Mouse (Mus musculus) hindbrain, embryonic 14.5 days (tissue): ENCODE measurements at regions not wholly inside any gene's neighbourhood (a gene's known extent, or its start where the extent isn't known, plus 50 kb on each side); places are given as distances from the start of the nearest gene placed in this dataset.
A peak's percentile ranks its signal among the peaks of the same experiment; 100 is the strongest.

Source experiments
- ATAC-seq: fragments of 200-750 bp; cut with Nextera tagmentation; 2 replicates; pipeline ENCODE4 v1.8.0; 2017; ENCODE audit warnings: moderate number of reproducible peaks, mild to moderate bottlenecking, moderate TSS enrichment, moderate library complexity; ENCODE audit not compliant: low FRiP score
- DNase-seq: peaks from one replicate; pipeline ENCODE4 v3.0.0-alpha.2; 2015; ENCODE audit warnings: low spot score
- H3K27ac ChIP-seq: fragments of 300-500 bp; sonication (generic); 2 replicates; pipeline ENCODE4 v1.5.1; 2014; ENCODE audit warnings: mild to moderate bottlenecking, moderate library complexity
- H3K27me3 ChIP-seq: fragments of 300-500 bp; sonication (generic); 2 replicates; pipeline ENCODE4 v1.6.1; 2014; ENCODE audit warnings: mild to moderate bottlenecking, low read length, mixed read lengths; ENCODE audit not compliant: control insufficient read depth, insufficient read depth
- H3K36me3 ChIP-seq: fragments of 300-500 bp; sonication (generic); replicated peaks from 2 replicates; pipeline ENCODE4 v1.6.1; 2014; ENCODE audit not compliant: control insufficient read depth, insufficient read depth
- H3K4me1 ChIP-seq: fragments of 300-500 bp; sonication (generic); replicated peaks from 2 replicates; pipeline ENCODE4 v1.6.1; 2014; ENCODE audit warnings: antibody characterized with exemption, low read length, mixed read lengths; ENCODE audit not compliant: control insufficient read depth, insufficient read depth
- H3K4me2 ChIP-seq: fragments of 300-500 bp; sonication (generic); replicated peaks from 2 replicates; pipeline ENCODE4 v1.6.1; 2014; ENCODE audit warnings: mild to moderate bottlenecking, moderate library complexity
- H3K4me3 ChIP-seq: fragments of 300-500 bp; sonication (generic); replicated peaks from 2 replicates; pipeline ENCODE4 v1.5.1; 2014; ENCODE audit warnings: mild to moderate bottlenecking, low read length
- H3K9ac ChIP-seq: fragments of 300-500 bp; sonication (generic); 2 replicates; pipeline ENCODE4 v1.6.1; 2014
- H3K9me3 ChIP-seq: fragments of 300-500 bp; sonication (generic); 2 replicates; pipeline ENCODE4 v1.6.1; 2016; ENCODE audit warnings: low read length; ENCODE audit not compliant: control insufficient read depth
- WGBS: fragments of 180-500 bp; shearing (Covaris S2); extraction: QIAGEN DNeasy Blood & Tissue Kit; methylation state at CpG from one replicate; pipeline ENCODE4 v1.1.7; 2014; 5-methylcytosine and 5-hydroxymethylcytosine counted together

DNA sequence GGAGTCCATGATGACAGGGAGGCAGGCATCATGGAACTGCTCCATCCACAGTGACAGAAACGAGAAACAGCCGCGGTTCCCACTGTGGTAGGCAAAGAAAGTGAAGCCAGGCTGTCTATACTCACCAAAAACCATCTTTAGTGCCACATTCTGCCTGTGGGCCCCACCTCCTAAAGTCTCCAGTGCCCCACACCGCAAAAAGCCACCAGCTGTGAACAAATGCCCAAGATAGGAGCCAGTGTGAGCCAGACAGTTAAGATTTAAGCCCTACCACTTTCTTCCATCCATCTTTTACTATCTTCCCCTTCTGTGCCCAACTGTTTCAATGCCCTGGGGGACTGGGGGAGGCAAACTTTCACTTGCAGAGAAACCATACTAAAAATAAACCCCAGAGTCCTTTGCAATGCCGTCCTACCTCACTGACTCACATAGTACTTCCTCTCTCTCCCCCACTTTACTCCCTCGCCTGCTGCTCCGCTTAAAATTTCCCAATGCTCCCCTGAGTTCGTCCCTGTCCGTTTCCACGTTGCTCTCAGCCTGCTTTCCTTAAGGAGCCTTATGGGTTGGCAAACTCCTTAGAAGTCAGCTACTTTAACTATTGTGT lies 85.7 kb upstream of the Xcl1 start:
- 83% methylated on average over 10 of the region's 10 CpGs for WGBS
- H3K9me3 ChIP-seq = no peaks in the 10 kb centered on the region
- no peak overlapping the region for H3K4me2 ChIP-seq
- H3K4me3 ChIP-seq = no peak overlapping the region
- ATAC-seq (no peak), DNase-seq (no peak)
- H3K4me1 ChIP-seq = peaks cover 7% of the 10 kb centered on the region
- H3K9ac ChIP-seq = no peak overlapping the region
- H3K36me3 ChIP-seq = no peaks in the 10 kb centered on the region
- H3K27me3 ChIP-seq = no peaks in the 10 kb centered on the region
- H3K27ac ChIP-seq = no peak overlapping the region

GRCm38 (mm10) chr1:165018692-165019309 lies 83.5 kb upstream of the Xcl1 start:
- Histone ChIP-seq H3K9me3 (no peaks in the 10 kb centered on the region), H3K27ac (peak overlapping the region; percentile 63), H3K4me3 (peak overlapping the region; percentile 31), H3K36me3 (no peaks in the 10 kb centered on the region), H3K4me1 (peaks cover 7% of the 10 kb centered on the region), H3K27me3 (no peaks in the 10 kb centered on the region), H3K4me2 (peak overlapping the region; percentile 51), H3K9ac (peak overlapping the region; percentile 28; the same call in 1 of the 2 replicates)
- ATAC-seq (peak; percentile 96), DNase-seq (peak; percentile 82)
- 16% methylated on average over 16 of the region's 16 CpGs for WGBS

- no peaks in the 10 kb centered on the region for H3K9me3 ChIP-seq
- 82% methylated on average over 4 of the region's 4 CpGs for WGBS
- peak overlapping the region; percentile 51 for H3K4me2 ChIP-seq
- no peaks in the 10 kb centered on the region for H3K27me3 ChIP-seq
- no peaks in the 10 kb centered on the region for H3K36me3 ChIP-seq
- DNase-seq (no peak), ATAC-seq (peak; percentile 22; the same call in 1 of the 2 replicates)
- peaks cover 7% of the 10 kb centered on the region for H3K4me1 ChIP-seq
- H3K4me3 ChIP-seq = no peak overlapping the region
- peak overlapping the region; percentile 33 for H3K27ac ChIP-seq
- no peak overlapping the region for H3K9ac ChIP-seq
Measured at GRCm38 (mm10) chr1:165018236-165018635, 82.9 kb upstream of the Xcl1 start.

GRCm38 (mm10) chr1:165017793-165018192 lies 82.5 kb upstream of the Xcl1 start:
- 25% methylated on average over 6 of the region's 6 CpGs for WGBS
- Histone ChIP-seq H3K27ac (peak overlapping the region; percentile 33), H3K4me3 (no peak overlapping the region), H3K36me3 (no peaks in the 10 kb centered on the region), H3K4me1 (peaks cover 7% of the 10 kb centered on the region), H3K27me3 (no peaks in the 10 kb centered on the region), H3K4me2 (no peak overlapping the region), H3K9me3 (no peaks in the 10 kb centered on the region), H3K9ac (no peak overlapping the region)
- peak; percentile 52 for DNase-seq
- 0 out of 2 replicates have a peak, but pooled peaks have one; percentile 24 for ATAC-seq

DNA sequence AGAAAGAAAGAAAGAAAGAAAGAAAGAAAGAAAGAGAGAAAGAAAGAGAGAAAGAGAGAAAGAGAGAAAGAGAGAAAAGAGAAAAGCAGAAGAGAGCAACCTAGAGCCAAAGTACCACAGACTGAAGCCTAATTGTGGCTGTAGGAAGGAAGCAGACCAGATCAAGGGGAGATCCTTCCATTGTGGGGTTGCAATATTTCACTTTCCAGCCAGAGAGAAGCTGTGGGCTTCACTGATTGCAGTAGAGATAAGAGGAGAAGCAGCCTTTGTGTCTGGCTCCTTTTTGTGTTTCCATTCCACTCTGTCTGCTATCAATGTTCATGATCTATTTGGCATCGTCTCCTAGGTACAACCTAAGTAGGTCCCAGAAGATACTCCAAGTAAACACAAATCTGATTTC lies 79.0 kb upstream of the Xcl1 start:
- H3K4me1 ChIP-seq = peaks cover 7% of the 10 kb centered on the region
- no peak overlapping the region for H3K4me2 ChIP-seq
- no peak overlapping the region for H3K27ac ChIP-seq
- ATAC-seq = no peak
- DNase-seq = no peak
- no peaks in the 10 kb centered on the region for H3K9me3 ChIP-seq
- H3K27me3 ChIP-seq = no peaks in the 10 kb centered on the region
- no peak overlapping the region for H3K4me3 ChIP-seq
- H3K9ac ChIP-seq = no peak overlapping the region
- 76% methylated on average over 1 of the region's 1 CpGs for WGBS
- H3K36me3 ChIP-seq = no peaks in the 10 kb centered on the region

- ATAC-seq = no peak
- H3K27ac ChIP-seq = no peak overlapping the region
- WGBS = 90% methylated on average over 2 of the region's 2 CpGs
Measured at GRCm38 (mm10) chr1:165013428-165013827, 78.1 kb upstream of the Xcl1 start.

GRCm38 (mm10) chr1:165012376-165012775 lies 77.0 kb upstream of the Xcl1 start:
- H3K36me3 ChIP-seq = no peaks in the 10 kb centered on the region
- no peak overlapping the region for H3K4me2 ChIP-seq
- no peaks in the 10 kb centered on the region for H3K9me3 ChIP-seq
- no peak overlapping the region for H3K27ac ChIP-seq
- DNase-seq = no peak
- no peak overlapping the region for H3K9ac ChIP-seq
- ATAC-seq = no peak
- H3K27me3 ChIP-seq = no peaks in the 10 kb centered on the region
- no peaks in the 10 kb centered on the region for H3K4me1 ChIP-seq
- 67% methylated on average over 3 of the region's 3 CpGs for WGBS
- no peak overlapping the region for H3K4me3 ChIP-seq

More at GRCm38 (mm10) chr1:165013428-165013827, 78.1 kb upstream of the Xcl1 start:
- Histone ChIP-seq H3K4me1 (peaks cover 7% of the 10 kb centered on the region), H3K4me2 (no peak overlapping the region), H3K36me3 (no peaks in the 10 kb centered on the region), H3K9ac (no peak overlapping the region), H3K4me3 (no peak overlapping the region), H3K27me3 (no peaks in the 10 kb centered on the region), H3K9me3 (no peaks in the 10 kb centered on the region)
- DNase-seq = no peak

DNA sequence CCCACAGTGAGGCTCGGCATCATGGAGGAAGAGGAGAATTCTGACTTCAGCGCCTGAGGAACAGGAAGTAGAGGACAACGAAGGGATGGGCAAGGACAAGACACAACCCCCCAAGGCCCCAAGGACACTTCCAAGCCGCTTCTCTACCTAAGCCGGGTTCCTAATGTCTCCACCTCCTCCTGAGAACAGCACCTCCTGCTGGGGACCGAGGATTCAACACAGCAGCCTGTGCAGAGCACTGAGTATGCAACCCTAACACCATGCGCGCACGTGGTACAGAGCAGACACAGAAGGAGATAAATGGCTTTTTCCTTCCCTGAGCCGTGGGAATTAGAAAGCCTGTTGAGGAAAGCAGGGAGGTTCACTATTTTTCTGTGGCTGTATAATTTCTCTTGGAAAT lies 64.2 kb upstream of the Xcl1 start:
- 60% methylated on average over 10 of the region's 10 CpGs for WGBS
- no peaks in the 10 kb centered on the region for H3K4me1 ChIP-seq
- no peaks in the 10 kb centered on the region for H3K36me3 ChIP-seq
- H3K4me3 ChIP-seq = no peak overlapping the region
- no peak overlapping the region for H3K4me2 ChIP-seq
- DNase-seq (peak; percentile 23), ATAC-seq (peak; percentile 53; the same call in 1 of the 2 replicates)
- no peak overlapping the region for H3K9ac ChIP-seq
- H3K27me3 ChIP-seq = no peaks in the 10 kb centered on the region
- no peak overlapping the region for H3K27ac ChIP-seq
- no peaks in the 10 kb centered on the region for H3K9me3 ChIP-seq

DNA sequence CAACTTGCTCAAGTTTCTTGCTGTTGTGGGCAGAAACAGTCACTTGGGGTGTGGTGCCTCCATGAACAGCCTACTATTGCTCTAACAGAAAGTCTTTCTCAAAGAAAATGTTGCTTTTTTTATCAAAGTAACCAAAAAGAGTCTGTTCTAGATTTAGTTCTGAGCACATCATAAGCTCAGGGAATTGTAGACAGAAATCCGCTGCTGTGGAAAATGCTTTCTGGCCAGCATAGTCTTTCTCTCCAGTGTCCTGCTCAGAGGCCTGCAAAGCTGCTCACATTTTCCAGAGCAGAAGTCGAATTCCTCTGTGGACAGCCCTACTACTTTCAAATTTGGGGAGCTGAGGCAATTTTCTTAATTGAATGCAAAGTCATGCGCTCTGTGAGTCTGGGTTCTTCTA lies 63.3 kb upstream of the Xcl1 start:
- Histone ChIP-seq H3K27me3 (no peaks in the 10 kb centered on the region), H3K4me3 (no peak overlapping the region), H3K27ac (no peak overlapping the region), H3K9ac (no peak overlapping the region), H3K9me3 (no peaks in the 10 kb centered on the region), H3K36me3 (no peaks in the 10 kb centered on the region), H3K4me1 (peaks cover 5% of the 10 kb centered on the region; the same call in 1 of the 2 replicates), H3K4me2 (no peak overlapping the region)
- ATAC-seq = no peak
- 89% methylated on average over 3 of the region's 3 CpGs for WGBS
- DNase-seq = no peak
